Mouse (Mus musculus) liver, embryonic 14.5 days (tissue): Measurements from ENCODE around the gene Sox6. TPM values are rescaled to one million over a fixed set of nuclear protein-coding genes. Genes with fewer than 3 reads are reported as not detected.

Experiments used
- ATAC-seq: fragments of 200-750 bp; cut with Nextera tagmentation; 2 replicates; pipeline ENCODE4 v1.8.0; 2017; ENCODE audit warnings: moderate number of reproducible peaks, mild to moderate bottlenecking, moderate library complexity; ENCODE audit not compliant: insufficient read depth
- DNase-seq, 3 experiments: peaks; one replicate each; pipeline ENCODE4 v3.0.0-alpha.2; 2012 to 2013; ENCODE audit warnings: low read depth in 3 of 3, low spot score in 3 of 3
- H3K27ac ChIP-seq: fragments of 300-500 bp; sonication (generic); 2 replicates; pipeline ENCODE4 v1.5.1; 2014; ENCODE audit warnings: moderate library complexity, mild to moderate bottlenecking, control low read depth, inconsistent platforms
- H3K27me3 ChIP-seq: fragments of 300-500 bp; sonication (generic); 2 replicates; pipeline ENCODE4 v1.6.1; 2014; ENCODE audit warnings: mild to moderate bottlenecking, low read length, moderate library complexity; ENCODE audit not compliant: control insufficient read depth, insufficient read depth
- H3K36me3 ChIP-seq: fragments of 300-500 bp; sonication (generic); replicated peaks from 2 replicates; pipeline ENCODE4 v1.6.1; 2014; ENCODE audit warnings: low read depth; ENCODE audit not compliant: control insufficient read depth, insufficient read depth
- H3K4me1 ChIP-seq, 2 experiments: fragments of 200-500 bp in 1 of 2; fragments of 300-500 bp in 1 of 2; sonication (generic) in 1 of 2; replicated peaks; 2 replicates each; pipeline ENCODE4 v1.6.1; 2012 to 2014; ENCODE audit warnings: antibody characterized with exemption in 1 of 2, inconsistent platforms in 1 of 2, low read length in 1 of 2; ENCODE audit not compliant: control insufficient read depth in 2 of 2, insufficient read depth in 2 of 2
- H3K4me2 ChIP-seq: fragments of 300-500 bp; sonication (generic); 2 replicates; pipeline ENCODE4 v1.6.1; 2014; ENCODE audit warnings: low read depth, mild to moderate bottlenecking, control low read depth, moderate library complexity
- H3K4me3 ChIP-seq, 2 experiments: fragments of 200-500 bp in 1 of 2; fragments of 300-500 bp in 1 of 2; sonication (generic) in 1 of 2; 2 replicates each; pipeline ENCODE4 v1.5.1; 2012 to 2014; ENCODE audit warnings: low read depth in 2 of 2, low read length in 2 of 2, mild to moderate bottlenecking in 2 of 2, control low read depth in 1 of 2, inconsistent platforms in 1 of 2, moderate library complexity in 1 of 2; ENCODE audit not compliant: insufficient read depth in 1 of 2
- H3K9ac ChIP-seq: fragments of 300-500 bp; sonication (generic); replicated peaks from 2 replicates; pipeline ENCODE4 v1.6.1; 2014; ENCODE audit warnings: mild to moderate bottlenecking, control low read depth, moderate library complexity
- H3K9me3 ChIP-seq: fragments of 300-500 bp; sonication (generic); 2 replicates; pipeline ENCODE4 v1.6.1; 2016; ENCODE audit warnings: low read length, mixed read lengths; ENCODE audit not compliant: control insufficient read depth
- CTCF ChIP-seq: IDR thresholded peaks from 2 replicates; pipeline ENCODE4 v1.5.1; 2016; ENCODE audit warnings: antibody characterized with exemption, low read depth, control low read depth
- EP300 ChIP-seq: IDR thresholded peaks from 2 replicates; pipeline ENCODE4 v1.6.1; 2016; ENCODE audit warnings: antibody characterized with exemption, low read depth
- WGBS: fragments of 180-500 bp; shearing (Covaris S2); extraction: QIAGEN DNeasy Blood & Tissue Kit; methylation state at CpG from one replicate; pipeline ENCODE4 v1.1.7; 2014; ENCODE audit not compliant: insufficient replicate concordance; 5-methylcytosine and 5-hydroxymethylcytosine counted together
- polyA plus RNA-seq, 2 experiments: library from polyadenylated mRNA; depleted of rRNA in 1 of 2; stranded (reverse) in 1 of 2; unstranded in 1 of 2; fragments of >200 nt; fragmentation: Nextera tagmentation in 1 of 2; extraction: Ambion mirVana in 1 of 2; gene quantifications; 2 replicates each; pipeline versions ENCODE4 v1.2.1 to v1.2.3; 2012 to 2014

Sox6 gene
- polyA plus RNA-seq, 2 experiments: 15.9 to 64.0 TPM

DNA sequence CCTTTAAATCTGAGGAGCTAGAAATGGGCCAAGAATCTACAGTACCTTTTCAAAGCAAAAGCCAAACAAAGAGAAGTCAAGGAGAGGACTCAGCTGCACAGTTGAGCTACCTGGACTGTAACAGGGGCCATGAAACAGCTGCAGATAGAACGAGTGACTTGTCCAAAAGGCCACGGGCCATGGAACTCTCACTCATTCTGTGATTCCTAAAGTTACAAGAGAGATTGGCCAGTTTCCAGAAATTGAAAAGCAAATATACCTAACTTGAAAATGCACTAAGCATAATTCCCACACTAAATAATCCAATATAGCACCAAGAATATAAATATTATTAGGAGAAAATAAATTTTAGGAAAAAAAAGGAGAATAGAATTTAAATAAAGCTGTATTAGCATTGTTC is 274.7 kb downstream of the Sox6 start:
- DNase-seq: no peak
- Histone ChIP-seq H3K4me3 (no peak overlapping the region), H3K4me2 (no peak overlapping the region), H3K27ac (no peak overlapping the region), H3K27me3 (no peaks in the 10 kb centered on the region), H3K4me1 (no peaks in the 10 kb centered on the region), H3K9me3 (no peaks in the 10 kb centered on the region), H3K36me3 (no peaks in the 10 kb centered on the region), H3K9ac (no peak overlapping the region)
- WGBS: 71% methylated on average over 2 of the region's 2 CpGs
- no peak for ATAC-seq
- TF ChIP-seq CTCF: no peak
- no peak for TF ChIP-seq EP300

DNA sequence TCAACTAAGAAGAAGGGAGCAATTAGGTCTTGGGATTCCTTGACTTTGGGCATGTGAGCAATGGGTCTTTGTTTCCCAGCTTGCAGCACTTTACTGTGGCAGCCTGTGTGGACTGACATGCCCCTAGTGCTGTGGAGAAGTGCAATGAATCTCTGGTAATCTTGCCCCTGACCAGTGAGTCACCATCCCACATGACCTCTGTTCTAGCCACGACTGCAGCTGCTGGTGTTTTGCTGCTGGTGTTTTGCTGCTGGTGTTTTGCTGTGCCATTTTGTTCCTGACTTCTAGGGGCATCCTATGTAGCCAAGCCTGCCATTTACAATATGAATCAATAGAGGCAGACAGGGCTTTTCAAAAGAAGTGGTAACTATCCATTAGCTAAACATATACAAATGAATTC is 280.4 kb downstream of the Sox6 start:
- no peaks in the 10 kb centered on the region for H3K4me1 ChIP-seq
- H3K27ac ChIP-seq: no peak overlapping the region
- ATAC-seq: no peak
- H3K9ac ChIP-seq: no peak overlapping the region
- H3K4me2 ChIP-seq: no peak overlapping the region
- 31% methylated on average over 1 of the region's 1 CpGs for WGBS
- H3K9me3 ChIP-seq: no peaks in the 10 kb centered on the region
- H3K4me3 ChIP-seq: no peak overlapping the region
- no peak for TF ChIP-seq EP300
- TF ChIP-seq CTCF: no peak
- DNase-seq: no peak
- H3K27me3 ChIP-seq: no peaks in the 10 kb centered on the region
- no peaks in the 10 kb centered on the region for H3K36me3 ChIP-seq

DNA sequence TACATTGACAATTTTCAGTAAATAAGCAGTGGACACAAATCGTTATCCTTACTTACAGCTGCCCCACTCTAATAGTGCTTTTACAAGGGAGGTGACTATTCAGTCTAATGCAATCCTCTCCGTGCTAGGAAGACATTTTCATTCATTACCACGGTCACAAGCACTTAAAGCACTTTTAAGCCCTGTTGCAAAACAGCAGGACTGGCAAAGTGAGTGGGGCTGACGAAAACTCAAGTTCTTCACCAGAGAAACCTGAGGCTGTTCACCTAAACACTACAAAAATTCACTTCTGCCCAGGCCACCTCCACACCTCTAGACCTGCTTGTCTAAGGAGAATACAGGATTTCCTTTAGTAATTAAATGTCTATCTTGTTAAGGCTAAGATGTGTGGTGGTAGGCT is 283.3 kb downstream of the Sox6 start:
- Histone ChIP-seq H3K36me3 (no peaks in the 10 kb centered on the region), H3K4me2 (no peak overlapping the region), H3K27ac (no peak overlapping the region), H3K27me3 (no peaks in the 10 kb centered on the region), H3K9me3 (no peaks in the 10 kb centered on the region), H3K4me1 (0 out of 4 replicates have a peak, but pooled peaks cover 0 to 2% of the 10 kb centered on the region in 2 experiments), H3K4me3 (no peak overlapping the region), H3K9ac (no peak overlapping the region)
- 79% methylated on average over 4 of the region's 4 CpGs for WGBS
- DNase-seq: no peak
- TF ChIP-seq CTCF (no peak), EP300 (no peak)
- ATAC-seq: no peak

DNA sequence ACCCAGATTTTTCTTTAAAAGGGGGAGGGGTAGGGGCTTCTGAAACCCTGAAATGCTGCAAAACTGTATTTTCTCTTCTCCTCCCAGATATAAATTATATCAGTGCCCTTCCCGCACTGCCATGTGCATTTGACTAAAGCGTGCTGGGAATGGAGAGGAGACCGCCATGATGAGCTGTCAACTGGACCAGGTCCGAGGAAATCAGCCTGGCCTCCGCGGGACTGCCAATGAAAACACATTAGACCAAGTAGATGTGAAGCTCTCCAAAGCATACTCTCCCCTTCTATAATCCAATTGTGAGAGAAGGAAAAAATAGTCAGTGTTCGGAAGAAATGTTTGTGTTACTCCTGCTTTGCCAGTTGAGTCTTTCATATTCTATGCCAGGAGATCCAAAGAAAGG is 284.4 kb downstream of the Sox6 start:
- no peaks in the 10 kb centered on the region for H3K9me3 ChIP-seq
- H3K27ac ChIP-seq: no peak overlapping the region
- no peaks in the 10 kb centered on the region for H3K27me3 ChIP-seq
- no peak overlapping the region for H3K9ac ChIP-seq
- no peak for ATAC-seq
- H3K4me1 ChIP-seq: 0 out of 4 replicates have a peak, but pooled peaks cover 0 to 2% of the 10 kb centered on the region in 2 experiments
- no peaks in the 10 kb centered on the region for H3K36me3 ChIP-seq
- TF ChIP-seq EP300 (no peak), CTCF (no peak)
- DNase-seq: no peak
- no peak overlapping the region for H3K4me2 ChIP-seq
- H3K4me3 ChIP-seq: no peak overlapping the region
- WGBS: 88% methylated on average over 7 of the region's 7 CpGs

DNA sequence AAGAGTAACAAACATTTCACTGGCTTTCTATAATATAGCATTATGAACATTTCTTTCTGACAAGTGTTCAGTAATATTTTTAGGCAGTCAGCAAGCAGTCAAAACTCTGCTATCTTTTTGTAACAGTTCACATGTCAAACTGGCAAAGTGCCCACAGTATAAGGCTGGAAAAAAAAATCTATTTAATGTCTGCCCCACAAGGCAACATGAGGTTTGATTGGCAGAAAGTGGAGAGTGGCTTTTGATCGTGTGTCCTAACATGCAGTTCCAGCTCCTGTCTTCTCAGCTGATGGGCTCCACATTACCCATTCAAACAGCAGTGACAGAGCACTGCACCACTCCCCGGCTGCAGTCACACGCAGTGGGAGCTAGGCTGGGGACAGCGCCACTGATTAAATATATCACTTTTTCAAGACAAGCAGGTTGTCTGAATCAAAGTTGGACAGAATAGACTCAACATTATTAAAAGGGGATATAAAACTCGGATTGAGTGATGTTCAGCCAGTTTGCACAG is 286.4 kb downstream of the Sox6 start:
- Histone ChIP-seq H3K27ac (no peak overlapping the region), H3K4me2 (no peak overlapping the region), H3K27me3 (no peaks in the 10 kb centered on the region), H3K4me1 (0 out of 4 replicates have a peak, but pooled peaks cover 0 to 2% of the 10 kb centered on the region in 2 experiments), H3K4me3 (no peak overlapping the region), H3K9ac (no peak overlapping the region), H3K9me3 (no peaks in the 10 kb centered on the region), H3K36me3 (no peaks in the 10 kb centered on the region)
- DNase-seq (no peak), ATAC-seq (no peak)
- TF ChIP-seq CTCF: no peak
- TF ChIP-seq EP300: no peak
- 54% methylated on average over 5 of the region's 5 CpGs for WGBS
